Mouse (Mus musculus): Measurements from ENCODE around the gene Hsdl2. TPM values are rescaled to one million over a fixed set of nuclear protein-coding genes. Genes with fewer than 3 reads are reported as not detected.
"Not testable (repeated sequence)": the region's sequence is repeated elsewhere in the genome, so short reads cannot be mapped to it uniquely, and the experiment has no call there.

The Hsdl2 gene
- polyA plus RNA-seq, 1 experiment: 21.3 TPM

GRCm38 (mm10) chr4:59560141-59560540, 21.2 kb upstream of the Hsdl2 start:
- TF ChIP-seq CTCF (IDR thresholded peaks at IDR 0.05; ENCODE audit: borderline replicate concordance, insufficient read depth, low read length): no peak
- no peak for TF ChIP-seq POLR2A (IDR thresholded peaks at IDR 0.05; ENCODE audit: low read depth, low read length)
- Histone ChIP-seq H3K4me3 (ENCODE audit: insufficient read depth, low read length) (no peak overlapping the region), H3K4me1 (ENCODE audit: control insufficient read depth, insufficient read depth, low read length) (peaks cover 6% of the 10 kb centered on the region), H3K27ac (ENCODE audit: insufficient read depth, low read length) (no peak overlapping the region)

GRCm38 (mm10) chr4:59564128-59564527, 17.2 kb upstream of the Hsdl2 start:
- H3K4me3 ChIP-seq (ENCODE audit: insufficient read depth, low read length): no peak overlapping the region
- TF ChIP-seq CTCF (IDR thresholded peaks at IDR 0.05; ENCODE audit: borderline replicate concordance, insufficient read depth, low read length) (no peak), POLR2A (IDR thresholded peaks at IDR 0.05; ENCODE audit: low read depth, low read length) (no peak)

GRCm38 (mm10) chr4:59565571-59566188, 15.7 kb upstream of the Hsdl2 start:
- no peak for TF ChIP-seq POLR2A (IDR thresholded peaks at IDR 0.05; ENCODE audit: low read depth, low read length)
- TF ChIP-seq CTCF (IDR thresholded peaks at IDR 0.05; ENCODE audit: borderline replicate concordance, insufficient read depth, low read length): no peak
- no peak overlapping the region for H3K27ac ChIP-seq (ENCODE audit: insufficient read depth, low read length)
- H3K4me3 ChIP-seq (ENCODE audit: insufficient read depth, low read length): no peak overlapping the region
- no peaks in the 10 kb centered on the region for H3K4me1 ChIP-seq (ENCODE audit: control insufficient read depth, insufficient read depth, low read length)

More at GRCm38 (mm10) chr4:59564128-59564527, 17.2 kb upstream of the Hsdl2 start:
- Histone ChIP-seq H3K27ac (ENCODE audit: insufficient read depth, low read length) (no peak overlapping the region), H3K4me1 (ENCODE audit: control insufficient read depth, insufficient read depth, low read length) (peaks cover 6% of the 10 kb centered on the region)

- no peak for TF ChIP-seq POLR2A (IDR thresholded peaks at IDR 0.05; ENCODE audit: low read depth, low read length)
- TF ChIP-seq CTCF (IDR thresholded peaks at IDR 0.05; ENCODE audit: borderline replicate concordance, insufficient read depth, low read length): no peak
- Histone ChIP-seq H3K4me3 (ENCODE audit: insufficient read depth, low read length) (no peak overlapping the region), H3K4me1 (ENCODE audit: control insufficient read depth, insufficient read depth, low read length) (no peaks in the 10 kb centered on the region), H3K27ac (ENCODE audit: insufficient read depth, low read length) (no peak overlapping the region)
These were observed 13.6 kb upstream of the Hsdl2 start for GRCm38 (mm10) chr4:59567576-59568260.

GRCm38 (mm10) chr4:59569538-59569937, 11.8 kb upstream of the Hsdl2 start:
- no peak for TF ChIP-seq CTCF (IDR thresholded peaks at IDR 0.05; ENCODE audit: borderline replicate concordance, insufficient read depth, low read length)
- TF ChIP-seq POLR2A (IDR thresholded peaks at IDR 0.05; ENCODE audit: low read depth, low read length): no peak
- Histone ChIP-seq H3K4me3 (ENCODE audit: insufficient read depth, low read length) (no peak overlapping the region), H3K27ac (ENCODE audit: insufficient read depth, low read length) (no peak overlapping the region), H3K4me1 (ENCODE audit: control insufficient read depth, insufficient read depth, low read length) (no peaks in the 10 kb centered on the region)

- H3K27ac ChIP-seq (ENCODE audit: insufficient read depth, low read length); H3K4me3 ChIP-seq (ENCODE audit: insufficient read depth, low read length); H3K4me1 ChIP-seq (ENCODE audit: control insufficient read depth, insufficient read depth, low read length): not testable (repeated sequence)
These were observed 10.8 kb upstream of the Hsdl2 start for GRCm38 (mm10) chr4:59570519-59570918.

GRCm38 (mm10) chr4:59572521-59573118, 8.7 kb upstream of the Hsdl2 start:
- TF ChIP-seq POLR2A (IDR thresholded peaks at IDR 0.05; ENCODE audit: low read depth, low read length) (no peak), CTCF (IDR thresholded peaks at IDR 0.05; ENCODE audit: borderline replicate concordance, insufficient read depth, low read length) (no peak)
- Histone ChIP-seq H3K4me1 (ENCODE audit: control insufficient read depth, insufficient read depth, low read length) (no peaks in the 10 kb centered on the region), H3K27ac (ENCODE audit: insufficient read depth, low read length) (no peak overlapping the region), H3K4me3 (ENCODE audit: insufficient read depth, low read length) (no peak overlapping the region)

GRCm38 (mm10) chr4:59575184-59575958, 6.0 kb upstream of the Hsdl2 start:
- H3K4me1 ChIP-seq (ENCODE audit: control insufficient read depth, insufficient read depth, low read length): peaks cover 6% of the 10 kb centered on the region; the same call in 1 of the 2 replicates
- TF ChIP-seq POLR2A (IDR thresholded peaks at IDR 0.05; ENCODE audit: low read depth, low read length) (no peak), CTCF (IDR thresholded peaks at IDR 0.05; ENCODE audit: borderline replicate concordance, insufficient read depth, low read length) (no peak)
- no peak overlapping the region for H3K4me3 ChIP-seq (ENCODE audit: insufficient read depth, low read length)
- H3K27ac ChIP-seq (ENCODE audit: insufficient read depth, low read length): no peak overlapping the region

- no peak for TF ChIP-seq CTCF (IDR thresholded peaks at IDR 0.05; ENCODE audit: borderline replicate concordance, insufficient read depth, low read length)
- TF ChIP-seq POLR2A (IDR thresholded peaks at IDR 0.05; ENCODE audit: low read depth, low read length): peak; percentile 48; the same call in 1 of the 2 replicates
- H3K4me3 ChIP-seq (ENCODE audit: insufficient read depth, low read length): peak overlapping the region; percentile 89
- H3K27ac ChIP-seq (ENCODE audit: insufficient read depth, low read length): peak overlapping the region; percentile 62
- peaks cover 7% of the 10 kb centered on the region; the same call in 1 of the 2 replicates for H3K4me1 ChIP-seq (ENCODE audit: control insufficient read depth, insufficient read depth, low read length)
These were observed 675 bp upstream of the Hsdl2 start for GRCm38 (mm10) chr4:59580495-59581281.

Measured in embryonic fibroblast, embryonic 13.5 days (primary cell).